Mouse (Mus musculus) monocyte, adult 5-6 weeks (primary cell): Measurements from ENCODE around the gene Calcr. TPM values are rescaled to one million over a fixed set of nuclear protein-coding genes. Genes with fewer than 3 reads are reported as not detected.

Experiments used
- total RNA-seq: library from RNA; stranded (forward); fragments of 200-1000, 200-491, 200-594 nt; gene quantifications from 3 replicates; pipeline ENCODE4 v1.2.3, GENCODE M21; 2017

Calcr gene
- total RNA-seq, 1 experiment from 2014 or later = not detected

Other genes with a start within 250 kb of the Calcr start
- not detected in 3 replicates for gene Tfpi2, start 224.2 kb upstream of the Calcr start, total RNA-seq
- 0.32 to 1.8 TPM in 2 of 3 replicates, not detected in the other for gene Gngt1, start 229.1 kb upstream of the Calcr start, total RNA-seq
- 2.9 to 80.3 TPM (median 5.3 TPM) in 3 replicates for gene Gng11, start 239.2 kb upstream of the Calcr start, total RNA-seq